22 mouse cellular contexts compared by ENCODE assay signal in genomic region chr2:11433353-11433752, GRCm38 (mm10).
"Had no signal": no experiment of that assay in that cellular context is flagged by ENCODE, and none has a peak within 500 bp of the region (broad histone marks: within the 10 kb centered on the region; RNA-seq: fewer than 3 reads in every experiment).

No protein-coding gene starts in this region.

- H3K4me2 ChIP-seq: intestine, embryonic 15.5 days; limb, embryonic 13.5 days; liver, embryonic 12.5 days; liver, embryonic 15.5 days; lung, embryonic 15.5 days; midbrain, embryonic 13.5 days; neural tube, embryonic 13.5 days; stomach, embryonic 15.5 days had no signal

- H3K9ac ChIP-seq: intestine, embryonic 15.5 days; limb, embryonic 13.5 days; liver, embryonic 12.5 days; liver, embryonic 15.5 days; lung, embryonic 15.5 days; midbrain, embryonic 13.5 days; neural tube, embryonic 13.5 days; stomach, embryonic 15.5 days had no signal

- H3K4me1 ChIP-seq: midbrain, embryonic 13.5 days; neural tube, embryonic 13.5 days had no signal

- H3K27me3 ChIP-seq: intestine, embryonic 15.5 days; limb, embryonic 13.5 days; liver, embryonic 12.5 days; liver, embryonic 15.5 days; lung, embryonic 15.5 days; megakaryocyte, embryonic 14.5 days; midbrain, embryonic 13.5 days; neural tube, embryonic 13.5 days; stomach, embryonic 15.5 days had no signal

- H3K4me3 ChIP-seq: intestine, embryonic 15.5 days; layer of hippocampus, adult 2 months; limb, embryonic 10.5 days; limb, embryonic 13.5 days; liver, embryonic 12.5 days; liver, embryonic 15.5 days; lung, embryonic 15.5 days; megakaryocyte, embryonic 14.5 days; midbrain, embryonic 10.5 days; midbrain, embryonic 13.5 days; myocyte; neural tube, embryonic 13.5 days; stomach, embryonic 15.5 days had no signal

- H3K36me3 ChIP-seq: intestine, embryonic 15.5 days; limb, embryonic 10.5 days; limb, embryonic 13.5 days; liver, embryonic 12.5 days; liver, embryonic 15.5 days; lung, embryonic 15.5 days; midbrain, embryonic 10.5 days; midbrain, embryonic 13.5 days; neural tube, embryonic 13.5 days; stomach, embryonic 15.5 days had no signal

- H3K9me3 ChIP-seq: intestine, embryonic 15.5 days; limb, embryonic 10.5 days; limb, embryonic 13.5 days; liver, embryonic 12.5 days; liver, embryonic 15.5 days; lung, embryonic 15.5 days; megakaryocyte, embryonic 14.5 days; midbrain, embryonic 10.5 days; neural tube, embryonic 13.5 days; stomach, embryonic 15.5 days had no signal

- DNase-seq: layer of hippocampus, adult 9-11 months; liver; lung, adult 18-20 months; lung, postnatal 10 days; lung, postnatal 36 days; right cerebral cortex, postnatal 25 days; spleen, adult 18-20 months; thymus, postnatal 4 days had no signal

- ATAC-seq: intestine, embryonic 15.5 days; liver, embryonic 12.5 days; midbrain, embryonic 13.5 days; midbrain, embryonic 16.5 days had no signal

- H3K27ac ChIP-seq: intestine, embryonic 15.5 days; layer of hippocampus, adult 2 months; limb, embryonic 10.5 days; limb, embryonic 13.5 days; liver, embryonic 12.5 days; liver, embryonic 15.5 days; lung, embryonic 15.5 days; midbrain, embryonic 10.5 days; midbrain, embryonic 13.5 days; neural tube, embryonic 13.5 days; stomach, embryonic 15.5 days had no signal
